Mouse (Mus musculus): ENCODE measurements around the gene Dync1h1.

GRCm38 (mm10) chr12:110609153-110609497 is 7.9 kb downstream of the Dync1h1 start:
- TF ChIP-seq GATA1 (IDR thresholded peaks at IDR 0.05; ENCODE audit: borderline replicate concordance, low read length) (no peak), FLI1 (IDR thresholded peaks at IDR 0.05; ENCODE audit: low read length) (no peak)

Measured in megakaryocyte, embryonic 14.5 days (primary cell).